Mouse (Mus musculus) gonadal fat pad, adult 2 months (tissue): ENCODE data around the gene Ctrb1. TPM values are rescaled to one million over a fixed set of nuclear protein-coding genes. Genes with fewer than 3 reads are reported as not detected.

ENCODE experiments used
- DNase-seq: peaks from one replicate; pipeline ENCODE4 v3.0.0-alpha.2; 2012; ENCODE audit warnings: low read depth
- polyA plus RNA-seq: library from polyadenylated mRNA; depleted of rRNA; stranded (reverse); fragments of >200 nt; gene quantifications from 2 replicates; pipeline ENCODE4 v1.2.3, GENCODE M21; 2012

Gene Ctrb1
- polyA plus RNA-seq, 1 experiment: 35.9 TPM

DNA sequence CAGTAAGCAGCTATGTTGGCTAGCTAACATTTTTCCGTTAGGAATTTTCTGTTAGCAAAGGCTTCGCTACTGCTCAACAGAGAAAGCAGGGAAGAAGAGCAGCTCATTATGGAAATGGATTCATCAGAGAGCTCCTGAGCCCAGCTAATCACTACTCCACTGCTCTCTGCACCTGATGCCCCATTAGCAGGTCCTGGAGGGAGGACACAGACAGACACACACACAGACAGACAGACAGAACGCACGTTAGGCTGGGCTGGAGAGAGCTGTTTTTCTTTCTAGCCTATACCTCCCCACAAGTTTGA is 26.6 kb upstream of the Ctrb1 start:
- no peak for DNase-seq

DNA sequence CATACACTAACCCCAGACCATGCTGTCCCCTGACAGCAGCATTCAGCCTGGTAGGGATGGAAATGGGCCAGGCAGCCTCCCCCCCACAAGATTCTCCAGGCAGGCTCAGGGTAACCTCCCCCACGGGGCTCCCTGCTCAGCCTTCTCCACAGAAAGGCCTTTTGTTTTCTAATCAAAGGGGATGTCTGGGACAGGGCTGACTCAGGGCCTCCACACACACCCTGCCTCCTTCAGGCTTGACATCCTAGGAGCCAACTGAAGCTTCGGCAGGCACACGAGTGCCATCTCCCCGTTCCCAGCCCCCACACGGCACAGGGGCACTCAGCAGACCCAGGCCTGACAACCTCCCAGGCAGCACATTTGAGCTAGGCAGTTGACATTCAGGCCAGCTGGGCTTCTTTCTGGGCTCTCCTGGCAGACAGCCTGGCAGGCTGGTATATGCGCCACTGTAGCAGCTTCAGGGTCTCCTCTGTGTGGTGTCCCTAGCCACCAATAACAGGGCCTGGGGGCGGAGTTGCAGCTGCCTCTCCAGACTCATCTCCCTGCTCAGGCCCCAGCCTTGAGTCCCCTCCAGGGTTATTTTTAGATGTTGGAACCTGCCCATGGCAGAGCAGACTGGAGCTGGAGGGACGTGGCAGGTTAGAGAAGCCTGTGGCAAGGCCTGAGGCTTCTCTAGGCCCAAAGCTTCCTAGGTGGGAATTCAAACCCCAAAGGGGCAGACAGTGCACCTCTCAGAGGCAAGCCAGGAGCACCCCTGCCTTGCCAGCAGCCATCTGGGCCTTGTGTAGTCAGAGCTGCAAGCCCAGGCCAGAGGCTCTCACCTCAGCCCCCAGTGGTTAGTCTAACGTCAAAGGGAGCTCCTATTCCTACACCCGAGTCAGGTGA is 26.0 kb upstream of the Ctrb1 start:
- no peak for DNase-seq

DNA sequence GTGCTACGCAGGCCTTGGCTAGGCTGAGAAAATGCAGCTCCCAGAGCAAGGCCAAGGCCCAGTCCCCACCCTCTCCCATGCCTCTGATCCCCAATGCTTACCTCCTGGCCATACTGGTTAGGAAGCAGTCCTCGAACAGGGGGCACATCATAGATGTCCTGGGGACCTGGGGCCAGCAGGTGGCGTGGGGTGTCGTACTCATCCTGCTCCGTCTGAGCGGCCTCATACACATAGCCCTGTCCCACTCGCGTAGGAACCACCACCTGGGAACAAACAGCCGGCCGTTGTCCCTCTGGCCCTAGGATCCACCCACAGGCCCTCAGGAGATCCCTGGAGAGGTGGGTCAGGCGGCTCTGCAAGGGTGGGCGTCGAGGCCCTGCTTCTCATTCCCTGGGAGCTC is 24.7 kb upstream of the Ctrb1 start:
- DNase-seq: no peak

DNA sequence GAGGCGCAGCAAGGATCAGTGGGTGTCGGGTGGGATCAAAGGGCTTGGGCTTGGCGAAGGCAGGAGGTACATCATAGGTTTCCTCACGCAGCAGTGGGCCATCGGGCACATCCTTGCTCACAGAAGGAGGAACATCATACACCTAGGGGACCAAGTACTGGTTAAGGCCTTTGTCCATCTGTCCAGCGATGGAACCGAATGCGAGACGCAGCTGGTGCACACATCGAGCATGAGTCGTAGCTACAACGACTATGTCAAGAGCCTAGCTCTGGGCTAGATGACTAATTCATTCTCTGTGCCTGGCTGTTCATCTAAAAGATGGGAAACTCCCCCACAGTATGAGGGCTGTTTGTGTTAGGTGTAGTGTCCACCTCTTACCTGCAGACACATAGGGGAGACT is 23.5 kb upstream of the Ctrb1 start:
- DNase-seq: no peak

DNA sequence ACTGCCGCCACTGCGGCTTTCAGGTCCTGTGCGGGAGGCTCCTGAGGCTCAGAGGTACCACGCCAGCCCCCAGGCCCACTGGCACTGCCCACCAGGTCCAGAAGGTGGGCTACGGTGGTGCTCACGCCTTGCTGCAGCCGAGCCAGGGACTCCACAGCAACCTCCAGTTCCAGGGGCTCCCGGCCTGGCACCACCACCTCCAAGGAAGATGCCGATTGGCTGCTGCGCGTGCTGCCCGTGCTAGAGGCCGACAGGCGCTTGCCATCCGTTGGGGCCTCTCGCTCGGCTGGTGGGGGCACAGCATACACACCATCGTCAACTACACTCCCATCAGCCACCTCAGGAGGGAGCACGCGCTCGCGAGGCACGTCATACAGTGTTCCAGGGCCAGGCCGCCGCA is 23.0 kb upstream of the Ctrb1 start:
- no peak for DNase-seq

DNA sequence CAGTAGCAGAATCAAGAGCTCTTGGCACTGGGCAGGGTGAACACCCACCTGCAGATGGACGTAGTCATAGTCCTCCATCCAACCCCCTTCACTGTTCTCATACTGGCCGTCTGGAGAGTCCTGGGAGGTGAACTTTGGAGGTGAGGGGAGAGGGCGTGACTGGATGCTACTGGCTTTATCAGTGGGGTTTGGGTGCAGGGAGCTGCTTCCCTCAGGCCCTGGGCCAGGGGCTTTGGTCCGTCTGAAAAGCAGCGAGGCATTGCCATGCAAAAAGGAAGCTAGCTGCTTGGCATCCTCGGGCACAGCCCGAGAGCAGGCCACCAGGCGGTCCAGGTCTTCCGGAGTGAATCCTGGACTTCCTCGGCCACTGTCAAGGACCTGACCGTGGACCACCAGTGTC is 22.5 kb upstream of the Ctrb1 start:
- no peak for DNase-seq

DNA sequence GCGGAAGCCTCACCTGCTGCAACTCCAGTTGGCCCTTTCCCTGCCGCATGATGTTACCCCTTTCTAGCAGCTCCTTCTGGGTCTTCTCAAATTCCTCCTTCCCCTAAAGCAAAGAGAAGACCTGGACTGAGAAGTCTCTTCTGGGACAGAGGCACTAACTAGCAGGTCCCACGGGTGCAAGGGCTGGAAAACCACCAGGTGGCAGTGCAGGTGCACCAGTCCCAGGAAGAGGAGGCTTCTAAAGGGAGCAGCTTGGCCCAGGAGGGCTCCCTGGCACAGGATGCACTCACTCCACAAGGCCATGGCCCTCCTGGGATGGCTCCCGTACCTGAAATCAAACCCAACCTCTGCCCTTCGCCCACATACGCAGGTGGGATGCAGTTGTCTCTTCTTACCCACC is 21.8 kb upstream of the Ctrb1 start:
- no peak for DNase-seq

DNA sequence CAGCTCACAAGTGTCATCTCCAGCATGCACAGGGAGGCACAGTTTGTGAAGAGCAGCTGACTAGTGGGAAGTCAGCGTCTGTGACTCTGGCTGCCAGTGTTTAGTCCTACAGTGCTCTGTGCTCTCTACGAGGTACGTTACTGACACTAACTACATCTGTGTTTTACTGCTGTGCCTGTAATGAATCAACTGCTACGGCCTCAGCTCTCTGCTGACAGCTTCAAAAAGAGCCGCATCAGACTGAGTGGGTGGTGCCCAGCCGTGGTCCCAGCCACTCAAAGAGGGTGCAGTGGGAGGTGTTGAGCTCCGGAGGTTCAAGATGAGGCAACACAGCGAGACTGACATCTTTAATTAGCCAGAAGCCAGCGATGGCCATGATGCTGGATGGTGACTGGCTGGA is 21.3 kb upstream of the Ctrb1 start:
- DNase-seq: no peak

DNA sequence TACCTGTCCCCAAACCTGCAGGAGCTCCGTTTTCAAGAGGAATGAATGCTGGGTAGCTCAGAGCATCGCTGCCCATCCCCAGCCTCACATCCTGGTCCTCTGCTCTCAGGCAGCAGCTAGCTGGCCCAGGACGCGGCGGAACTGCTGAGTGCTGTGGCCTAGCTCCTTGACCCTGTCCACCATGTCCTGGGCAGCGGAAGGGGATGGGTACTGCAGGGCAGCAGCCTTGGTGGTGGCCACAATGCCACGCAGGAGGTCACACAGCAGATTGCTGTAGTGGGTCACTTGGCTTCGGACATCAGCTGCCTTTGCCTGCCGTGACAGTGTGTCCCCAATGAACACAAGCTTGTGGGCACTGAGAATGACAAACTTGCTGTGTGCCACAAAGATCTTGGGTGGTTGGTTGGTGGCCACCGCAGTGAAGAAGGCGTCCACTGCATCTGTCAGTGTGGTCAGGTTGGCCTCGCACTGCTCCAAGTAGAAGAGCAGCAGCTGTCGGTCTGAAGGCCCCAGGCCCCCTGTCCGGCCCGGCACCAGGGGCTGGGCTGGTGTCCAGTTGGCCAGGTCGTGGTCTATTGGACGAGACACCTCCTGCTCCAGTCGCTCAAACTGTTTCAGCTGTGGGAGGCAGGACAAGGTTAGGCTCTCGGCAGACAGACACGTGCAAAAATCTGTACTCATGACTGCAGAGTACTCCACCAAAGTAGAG is 20.1 kb upstream of the Ctrb1 start:
- DNase-seq: no peak

DNA sequence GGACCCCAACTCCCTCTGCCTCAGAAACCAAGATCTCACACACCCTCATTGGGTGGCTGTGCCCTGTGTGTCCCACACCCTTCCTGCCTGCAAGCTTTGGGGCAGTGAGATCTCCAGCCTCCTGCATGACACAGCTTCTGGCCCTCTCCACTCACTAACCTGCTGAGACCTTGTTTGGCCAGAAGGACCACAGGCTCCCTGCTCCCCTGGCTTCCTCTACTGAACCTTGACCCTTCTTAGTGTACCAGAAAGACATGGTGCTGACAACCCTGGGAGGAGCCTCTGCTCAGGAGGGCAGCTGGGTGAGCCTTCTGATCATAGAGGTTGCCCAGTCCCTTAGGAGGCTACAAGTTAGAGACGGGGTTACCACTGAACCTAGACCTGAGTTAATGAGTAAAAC is 18.4 kb upstream of the Ctrb1 start:
- no peak for DNase-seq

DNA sequence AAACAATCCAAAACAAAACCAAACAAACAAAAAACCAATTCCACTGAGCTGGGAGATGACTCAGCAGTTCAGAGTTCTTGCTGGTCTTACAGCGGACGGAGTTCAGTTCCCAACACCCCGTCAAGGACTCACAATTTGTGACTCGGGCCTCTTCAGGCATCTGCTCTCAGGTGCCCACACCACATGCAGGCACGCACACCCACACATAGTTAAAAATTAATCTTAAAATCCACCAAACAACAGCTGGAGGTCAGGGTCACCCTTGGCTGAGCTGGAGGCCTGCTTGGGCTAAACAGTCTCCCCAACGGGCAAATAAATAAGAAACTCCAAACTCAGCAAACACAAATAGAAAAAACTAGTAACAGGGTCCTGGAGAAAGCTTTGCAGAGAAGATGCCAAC is 17.5 kb upstream of the Ctrb1 start:
- DNase-seq: no peak

DNA sequence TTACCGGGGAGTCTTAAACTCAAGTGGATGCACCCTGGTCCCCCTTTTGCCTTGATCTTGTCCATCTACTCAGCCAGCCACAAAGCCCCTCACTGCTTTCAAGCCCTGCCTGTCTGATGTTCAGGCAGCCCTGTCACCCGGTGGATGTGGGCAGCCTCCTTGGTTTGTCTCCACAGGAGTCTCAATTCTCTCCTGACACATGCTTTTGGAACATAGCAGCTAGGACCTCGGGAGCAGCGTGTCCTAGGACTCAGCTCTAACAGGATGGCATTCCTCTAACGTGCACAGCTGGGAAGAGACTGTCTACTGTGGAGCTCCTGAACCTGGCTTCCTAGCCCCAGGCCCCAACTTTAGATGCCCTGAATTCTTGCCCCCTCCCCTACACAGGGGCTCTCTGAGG is 14.9 kb upstream of the Ctrb1 start:
- DNase-seq: no peak

DNA sequence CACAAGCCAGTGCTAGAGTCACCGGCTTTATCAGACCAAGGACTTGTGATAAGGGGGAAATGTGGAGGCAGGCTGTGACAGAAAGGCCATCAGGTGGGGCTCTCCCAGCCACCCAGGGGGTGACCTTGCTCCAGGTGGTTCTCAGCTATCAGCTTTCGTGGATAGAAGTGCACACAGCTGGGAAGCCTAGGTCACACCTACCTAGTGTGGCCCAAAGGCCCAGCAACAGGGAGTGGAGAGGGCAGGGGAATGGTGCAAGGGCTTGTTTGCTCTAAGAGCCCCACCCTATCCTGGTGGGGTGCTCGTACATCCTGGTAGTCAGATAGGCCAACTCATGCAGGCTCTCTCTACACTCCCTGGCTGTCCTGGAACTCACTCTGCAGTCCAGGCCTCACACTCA is 14.4 kb upstream of the Ctrb1 start:
- DNase-seq: no peak

DNA sequence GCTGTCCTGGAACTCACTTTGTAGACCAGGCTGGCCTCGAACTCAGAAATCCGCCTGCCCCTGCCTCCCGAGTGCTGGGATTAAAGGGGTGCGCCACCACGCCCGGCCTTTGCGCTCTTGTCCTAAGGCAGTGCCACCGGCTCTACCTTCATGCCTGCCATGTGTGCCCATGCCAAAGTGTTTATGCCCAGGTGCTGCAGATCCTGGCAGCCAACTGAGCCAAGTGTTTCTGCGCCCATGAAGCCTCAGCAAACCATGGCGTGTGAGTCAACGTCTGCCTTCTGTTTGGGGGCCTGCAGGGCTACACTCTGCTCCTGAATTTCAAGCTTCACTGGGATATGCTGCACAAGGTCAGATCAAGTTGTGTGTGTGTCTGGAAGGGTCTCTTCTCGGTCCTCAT is 13.8 kb upstream of the Ctrb1 start:
- DNase-seq: no peak

DNA sequence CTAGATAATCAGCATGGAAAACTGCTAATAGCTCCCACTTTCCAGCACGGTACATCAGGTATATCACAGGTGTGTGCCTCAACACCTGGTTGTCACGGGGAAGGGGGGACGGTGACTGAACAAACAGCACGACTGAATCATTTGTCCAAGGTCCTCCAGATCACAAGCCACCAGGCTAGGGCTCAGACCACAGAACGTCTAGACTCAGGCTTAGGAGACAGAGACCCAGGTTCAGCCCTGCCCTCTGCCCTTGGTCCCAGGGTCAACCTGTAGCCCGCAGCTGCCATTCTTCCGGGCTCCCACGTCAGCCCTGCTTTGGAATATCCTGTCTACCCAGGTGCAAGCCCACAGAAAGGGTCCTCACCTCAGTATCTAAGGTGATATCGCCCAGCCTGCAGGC is 10.6 kb upstream of the Ctrb1 start:
- DNase-seq: no peak

DNA sequence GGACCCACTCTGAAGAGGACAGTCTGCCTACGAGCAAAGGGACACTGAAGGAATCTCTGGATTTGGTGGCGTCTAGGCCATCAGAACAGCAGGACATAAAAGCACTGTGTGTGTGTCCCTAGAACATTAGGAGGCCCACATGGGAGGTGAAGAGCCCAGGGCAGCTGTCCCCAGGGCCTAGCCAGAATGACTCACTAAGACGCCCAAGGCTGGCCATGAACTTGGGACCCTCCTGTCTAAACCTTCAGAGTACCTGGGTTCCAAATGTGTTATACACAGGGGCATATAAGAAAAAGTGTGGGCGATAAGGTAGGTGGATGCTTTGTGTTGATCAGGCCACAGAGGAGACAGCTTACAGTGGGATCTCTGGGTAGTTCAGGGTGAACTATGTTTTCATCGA is 9.9 kb upstream of the Ctrb1 start:
- DNase-seq: no peak

DNA sequence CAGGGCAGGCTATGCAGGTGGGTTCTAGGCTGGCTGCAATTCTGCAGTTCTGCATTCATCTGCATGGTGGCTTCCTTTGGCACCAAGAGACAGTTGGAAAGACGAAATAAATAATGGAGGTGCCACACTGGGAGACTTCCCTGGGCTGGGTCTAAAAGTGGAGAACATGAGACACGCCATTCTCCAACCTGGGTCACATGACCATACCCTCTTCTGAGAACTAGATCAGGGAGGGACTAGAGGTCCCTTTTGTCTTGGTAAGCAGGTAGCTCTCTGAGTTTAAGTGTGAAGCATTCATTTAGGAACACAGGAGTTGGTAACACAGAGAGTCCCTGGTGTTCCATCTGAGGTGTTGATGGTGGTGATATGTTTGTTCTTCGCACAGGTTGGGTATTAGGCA is 9.4 kb upstream of the Ctrb1 start:
- DNase-seq: no peak

DNA sequence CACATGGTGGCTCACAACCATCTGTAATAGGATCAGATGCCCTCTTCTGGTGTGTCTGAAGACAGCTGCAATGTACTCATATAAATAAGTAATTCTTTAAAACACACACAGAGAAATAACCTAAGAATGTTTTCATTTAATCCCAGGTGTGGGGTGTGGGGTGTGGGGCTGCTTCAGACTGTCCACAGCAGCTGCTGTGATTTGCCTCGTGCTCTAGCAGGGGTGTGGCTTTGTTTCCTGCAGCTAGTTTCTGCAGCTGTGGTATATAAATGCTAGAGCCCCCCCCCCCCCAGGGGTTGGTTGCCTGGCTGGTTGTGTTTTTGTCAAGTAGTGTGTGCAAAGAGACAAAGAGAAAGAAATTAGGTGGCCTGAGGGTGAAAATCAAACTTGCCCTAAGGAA is 8.2 kb upstream of the Ctrb1 start:
- no peak for DNase-seq

DNA sequence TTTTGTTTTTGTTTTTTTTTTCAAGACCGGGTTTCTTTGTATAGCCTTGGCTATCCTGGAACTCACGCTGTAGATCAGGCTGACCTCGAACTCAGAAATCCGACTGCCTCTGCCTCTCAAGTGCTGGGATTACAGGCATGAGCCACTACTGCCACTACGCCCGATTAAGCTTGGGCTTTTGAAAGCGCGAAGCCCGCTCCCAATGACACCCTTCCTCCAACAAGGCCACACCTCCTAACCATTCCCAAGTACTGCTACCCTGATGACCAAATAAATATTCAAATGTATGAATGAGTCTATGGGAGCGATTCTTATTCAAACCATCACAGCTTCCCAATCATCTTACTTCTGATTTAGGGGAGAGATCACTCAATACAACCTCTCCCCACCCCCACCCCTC is 6.8 kb upstream of the Ctrb1 start:
- DNase-seq: no peak

DNA sequence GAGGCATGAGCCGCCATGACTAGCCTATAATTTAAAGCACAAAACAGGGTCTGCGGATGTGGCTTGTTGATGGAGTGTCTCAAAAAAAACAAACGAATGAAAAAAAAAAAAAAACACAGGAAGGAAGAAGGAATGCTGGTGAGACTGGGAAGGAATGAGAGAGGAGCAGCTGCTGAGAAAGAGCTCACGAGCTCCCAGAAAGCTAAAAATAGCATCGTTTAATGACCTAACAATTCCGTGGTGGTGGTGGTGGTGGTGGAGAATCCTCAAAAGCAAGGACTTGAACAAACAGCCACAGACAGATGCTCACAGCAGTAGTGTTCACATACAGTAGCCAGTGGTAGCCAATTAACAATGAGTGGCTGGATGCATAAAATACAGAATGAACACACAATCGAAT is 4.6 kb upstream of the Ctrb1 start:
- DNase-seq: no peak

DNA sequence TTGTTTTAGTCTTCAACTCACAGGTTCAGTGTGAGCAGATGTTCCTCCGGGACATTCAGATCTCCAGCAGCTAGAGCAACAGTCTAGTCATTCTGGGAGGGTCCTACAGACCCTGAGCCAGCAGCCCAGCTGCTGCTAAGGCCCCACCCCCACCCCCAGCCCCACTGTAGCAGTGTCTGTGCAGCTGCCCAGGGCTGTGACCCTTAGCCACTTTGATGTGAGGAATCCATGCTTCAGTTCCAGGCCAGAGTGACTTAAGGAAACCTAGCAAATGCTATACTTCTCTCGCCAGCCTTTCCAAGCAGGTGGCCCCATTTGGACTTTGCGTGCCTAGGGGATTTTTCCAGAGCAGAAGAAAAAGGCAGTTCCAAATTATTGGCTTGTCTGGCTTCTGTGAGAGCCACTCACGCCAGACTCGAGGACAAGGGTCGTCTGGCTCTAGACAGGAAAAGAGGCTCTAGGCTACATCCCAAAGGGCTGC is 2.5 kb upstream of the Ctrb1 start:
- DNase-seq: no peak

DNA sequence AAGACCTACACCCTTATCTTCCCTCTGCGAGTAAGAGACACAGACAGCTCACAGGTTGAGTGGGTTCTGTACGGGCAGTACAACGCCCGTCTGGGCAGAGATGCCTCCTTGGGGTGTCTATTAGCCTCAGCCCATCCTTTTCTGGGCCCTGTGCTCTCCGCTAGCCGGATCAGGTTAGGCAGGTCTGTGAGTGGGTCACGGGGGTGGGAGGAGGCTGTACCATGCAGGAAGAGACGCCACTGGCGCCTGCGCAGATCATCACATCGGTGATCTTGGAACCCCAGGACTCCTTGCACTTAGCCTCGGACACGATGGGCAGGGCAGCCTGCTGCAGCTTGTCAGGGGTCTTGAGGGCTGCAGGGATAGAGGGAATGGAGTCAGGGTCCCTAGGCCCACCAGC is 3.9 kb downstream of the Ctrb1 start:
- DNase-seq: no peak

DNA sequence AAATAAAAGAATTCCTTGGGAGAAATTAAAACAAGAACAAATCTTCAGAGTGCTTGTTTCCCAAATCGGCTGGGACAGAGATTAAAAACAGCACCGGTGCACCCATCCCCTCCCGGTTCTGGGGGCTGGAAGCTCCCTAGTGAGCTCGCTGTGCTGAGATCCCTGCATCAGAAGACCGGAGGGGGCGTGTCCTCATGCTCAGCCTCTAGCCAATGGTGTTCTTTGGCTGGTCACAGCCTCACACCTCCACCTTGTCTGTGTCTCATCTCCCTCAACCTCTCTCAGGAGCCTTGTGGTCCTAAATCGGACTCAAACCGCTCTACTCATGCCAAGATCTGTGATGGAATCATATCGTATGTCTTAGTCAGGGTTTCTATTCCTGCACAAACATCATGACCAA is 8.3 kb downstream of the Ctrb1 start:
- DNase-seq: no peak

DNA sequence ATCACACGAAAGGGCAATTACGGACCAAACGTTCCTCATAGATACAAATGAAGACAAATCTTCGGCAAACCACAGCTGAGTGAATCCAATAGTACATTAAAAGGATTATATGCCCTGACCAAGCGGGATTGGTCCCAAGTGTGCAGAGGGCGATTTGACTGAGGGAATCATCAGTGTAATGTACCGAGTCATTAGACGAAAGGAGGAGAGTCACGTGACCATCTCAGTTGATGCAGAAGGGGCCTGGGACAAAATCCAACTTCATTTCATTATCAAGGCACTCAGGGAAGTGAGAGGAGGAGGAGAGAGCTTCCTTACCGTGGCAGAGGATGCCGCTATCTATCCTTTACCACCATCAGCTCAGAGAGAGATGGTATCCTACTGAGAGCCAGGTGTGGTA is 9.7 kb downstream of the Ctrb1 start:
- DNase-seq: no peak
